Mouse (Mus musculus) gastrocnemius, postnatal 36 days (tissue): ENCODE data around the gene Gm17622. TPM values are rescaled to one million over a fixed set of nuclear protein-coding genes. Genes with fewer than 3 reads are reported as not detected.

Experiments
- DNase-seq, 2 experiments: peaks; one replicate each; pipeline ENCODE4 v3.0.0; 2022
- intact Hi-C: fragments of 180-260 bp; cut with DNase I; formaldehyde crosslinking; loops from one replicate; pipeline ENCODE4 v1.15.1; 2025
- total RNA-seq, 2 experiments: library from RNA; stranded (reverse); gene quantifications; 2 replicates each; pipeline ENCODE4 v1.2.3; 2021

The Gm17622 gene
- total RNA-seq, 2 experiments from 2014 or later = not detected

- intact Hi-C loops = no loop called here
- no peak for DNase-seq
Measured at GRCm38 (mm10) chr13:96506313-96506712, 15.8 kb downstream of the Gm17622 start.

- intact Hi-C loops = no loop called here
Measured at GRCm38 (mm10) chr13:96507541-96507940, 17.0 kb downstream of the Gm17622 start.

GRCm38 (mm10) chr13:96510635-96511034, 20.1 kb downstream of the Gm17622 start:
- intact Hi-C loops = no loop called here
- peak in 1 of 2 experiments; percentile 11 for DNase-seq

More at GRCm38 (mm10) chr13:96507541-96507940, 17.0 kb downstream of the Gm17622 start:
- DNase-seq = no peak

GRCm38 (mm10) chr13:96511262-96511661, 20.7 kb downstream of the Gm17622 start:
- intact Hi-C loops = no loop called here
- DNase-seq = no peak

- intact Hi-C loops = no loop called here
- DNase-seq = no peak
Measured at GRCm38 (mm10) chr13:96511893-96512292, 21.4 kb downstream of the Gm17622 start.

- intact Hi-C loops = no loop called here
Measured at GRCm38 (mm10) chr13:96514154-96514942, 23.8 kb downstream of the Gm17622 start.

GRCm38 (mm10) chr13:96516249-96516648, 25.7 kb downstream of the Gm17622 start:
- intact Hi-C loops = no loop called here
- DNase-seq = no peak

More at GRCm38 (mm10) chr13:96514154-96514942, 23.8 kb downstream of the Gm17622 start:
- DNase-seq = no peak

GRCm38 (mm10) chr13:96517335-96517734, 26.8 kb downstream of the Gm17622 start:
- intact Hi-C loops = no loop called here
- DNase-seq = no peak

- DNase-seq = no peak
- intact Hi-C loops = loop anchor here (10.0 kb wide), 1 partner anchor 1516 kb away; no protein-coding TSS in a partner anchor
Measured at GRCm38 (mm10) chr13:96521294-96521693, 30.8 kb downstream of the Gm17622 start.

- intact Hi-C loops = loop anchor here (10.0 kb wide), 1 partner anchor 1522 kb away; no protein-coding TSS in a partner anchor
- DNase-seq = no peak
Measured at GRCm38 (mm10) chr13:96527022-96527421, 36.5 kb downstream of the Gm17622 start.

- DNase-seq = no peak
- intact Hi-C loops = loop anchor here (10.0 kb wide), 1 partner anchor 1523 kb away; no protein-coding TSS in a partner anchor
Measured at GRCm38 (mm10) chr13:96527856-96528255, 37.3 kb downstream of the Gm17622 start.

GRCm38 (mm10) chr13:96528776-96529175, 38.2 kb downstream of the Gm17622 start:
- intact Hi-C loops = loop anchor here (10.0 kb wide), 1 partner anchor 1524 kb away; no protein-coding TSS in a partner anchor
- DNase-seq = no peak

- intact Hi-C loops = loop anchor here (10.0 kb wide), 1 partner anchor 1525 kb away; no protein-coding TSS in a partner anchor
- DNase-seq = no peak
Measured at GRCm38 (mm10) chr13:96529542-96529941, 39.0 kb downstream of the Gm17622 start.

GRCm38 (mm10) chr13:96530064-96530463, 39.5 kb downstream of the Gm17622 start:
- no peak for DNase-seq
- intact Hi-C loops = no loop called here

- DNase-seq = no peak
- intact Hi-C loops = no loop called here
Measured at GRCm38 (mm10) chr13:96532176-96532575, 41.6 kb downstream of the Gm17622 start.

- intact Hi-C loops = no loop called here
- DNase-seq = no peak
Measured at GRCm38 (mm10) chr13:96533742-96534141, 43.2 kb downstream of the Gm17622 start.

GRCm38 (mm10) chr13:96536821-96537572, 46.5 kb downstream of the Gm17622 start:
- intact Hi-C loops = no loop called here

GRCm38 (mm10) chr13:96538103-96538502, 47.6 kb downstream of the Gm17622 start:
- intact Hi-C loops = no loop called here
- DNase-seq = no peak

More at GRCm38 (mm10) chr13:96536821-96537572, 46.5 kb downstream of the Gm17622 start:
- no peak for DNase-seq
